Mouse (Mus musculus) liver, postnatal 0 days (tissue): ENCODE data around the gene AC129217.1.

ENCODE experiments used
- CTCF ChIP-seq: sonication (generic); IDR thresholded peaks from 2 replicates; pipeline ENCODE4 v1.5.1; 2016; ENCODE audit warnings: antibody characterized with exemption, low read depth
- EP300 ChIP-seq: IDR thresholded peaks from 2 replicates; pipeline ENCODE4 v1.6.1; 2016; ENCODE audit warnings: antibody characterized with exemption, low read depth, mild to moderate bottlenecking

DNA sequence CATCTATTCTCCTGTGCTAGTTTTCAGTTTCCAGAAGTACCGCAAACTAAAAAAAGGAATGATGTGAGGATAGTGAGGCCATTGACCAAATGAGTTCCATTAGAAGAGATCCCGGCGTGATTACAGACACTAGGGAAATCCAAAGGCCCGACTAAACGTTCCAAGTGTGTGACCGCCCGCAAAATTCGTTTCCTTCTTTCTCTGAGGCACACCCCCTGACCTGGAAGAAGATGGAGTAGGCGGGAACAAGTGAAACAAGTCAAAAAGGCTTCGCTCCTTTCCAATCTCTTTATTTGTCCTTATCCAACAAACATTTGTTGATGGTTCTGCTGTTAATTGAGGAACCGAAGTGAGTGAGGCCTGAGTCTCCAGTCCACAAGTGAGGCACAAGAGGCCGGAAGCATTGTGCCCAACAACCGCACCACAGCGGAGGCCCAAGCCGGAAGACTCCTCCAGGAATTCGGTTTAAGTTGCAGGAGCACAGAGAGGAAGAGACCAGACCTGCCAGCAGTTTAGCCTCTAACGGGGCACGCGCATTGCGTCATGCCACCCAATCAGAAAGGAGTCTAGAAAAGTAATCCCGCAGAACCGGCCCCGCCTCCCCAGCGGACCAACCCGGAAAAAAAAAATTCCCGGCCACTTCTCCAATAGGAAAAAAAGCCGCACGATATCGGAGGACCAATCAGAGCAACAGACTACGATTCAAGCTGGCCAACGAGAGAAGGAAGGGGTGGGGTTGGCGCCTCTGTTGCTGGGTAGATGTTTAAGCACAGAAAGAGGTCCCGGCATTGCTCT, 10.6 kb upstream of the AC129217.1 start, which contains the start of gene Ttc9c:
- TF ChIP-seq CTCF: no peak
- no peak; the same call in 1 of the 2 replicates for TF ChIP-seq EP300
